Mouse (Mus musculus) myocyte (in vitro differentiated cells): ENCODE data around the gene Nup93. TPM values are rescaled to one million over a fixed set of nuclear protein-coding genes. Genes with fewer than 3 reads are reported as not detected.

Source experiments
- H3K27me3 ChIP-seq: one replicate; pipeline ENCODE4 v1.6.1; 2011; ENCODE audit not compliant: control insufficient read depth, insufficient read depth, insufficient read length
- H3K36me3 ChIP-seq: one replicate; pipeline ENCODE4 v1.6.1; 2011; ENCODE audit not compliant: control insufficient read depth, insufficient read depth
- H3K4me2 ChIP-seq: one replicate; pipeline ENCODE4 v1.6.1; 2011; ENCODE audit warnings: low read depth, control low read depth
- H3K4me3 ChIP-seq: one replicate; pipeline ENCODE4 v1.5.1; 2011; ENCODE audit warnings: mild to moderate bottlenecking, control low read depth, moderate library complexity
- H3K79me2 ChIP-seq: one replicate; pipeline ENCODE4 v1.6.1; 2011; ENCODE audit not compliant: control insufficient read depth, insufficient read depth
- H3ac ChIP-seq: one replicate; pipeline ENCODE4 v1.6.1; 2011; ENCODE audit not compliant: control insufficient read depth, insufficient read length
- CEBPB ChIP-seq: IDR thresholded peaks from 2 replicates; pipeline ENCODE4 v1.6.1; 2011; ENCODE audit warnings: mild to moderate bottlenecking, moderate library complexity; ENCODE audit not compliant: poor library complexity, insufficient read depth, severe bottlenecking
- E2F4 ChIP-seq: IDR thresholded peaks from one replicate; pipeline ENCODE4 v1.6.1; 2011; ENCODE audit warnings: mild to moderate bottlenecking, control low read depth, moderate library complexity; ENCODE audit not compliant: insufficient read depth
- MAX ChIP-seq: IDR thresholded peaks from one replicate; pipeline ENCODE4 v1.6.1; 2011; ENCODE audit warnings: low read depth, mild to moderate bottlenecking, control low read depth
- MYOD1 ChIP-seq, 3 experiments: IDR thresholded peaks; one replicate each; pipeline ENCODE4 v1.6.1; 2011; ENCODE audit warnings: control low read depth in 2 of 3, low read depth in 2 of 3, mild to moderate bottlenecking in 2 of 3, moderate library complexity in 1 of 3; ENCODE audit not compliant: insufficient read length in 2 of 3, control insufficient read depth in 1 of 3
- MYOG ChIP-seq, 3 experiments: IDR thresholded peaks; one replicate each; pipeline ENCODE4 v1.6.1; 2011; ENCODE audit warnings: control low read depth in 2 of 3, low read depth in 2 of 3, mild to moderate bottlenecking in 2 of 3; ENCODE audit not compliant: insufficient read length in 2 of 3, control insufficient read depth in 1 of 3, insufficient read depth in 1 of 3
- POLR2A ChIP-seq: IDR thresholded peaks from one replicate; pipeline ENCODE4 v1.6.1; 2011; ENCODE audit warnings: low read depth, mild to moderate bottlenecking, control low read depth, moderate library complexity; ENCODE audit not compliant: insufficient read length
- POLR2AphosphoS2 ChIP-seq: IDR thresholded peaks from one replicate; pipeline ENCODE4 v1.6.1; 2011; ENCODE audit warnings: low read depth, control low read depth; ENCODE audit not compliant: insufficient read length
- REST ChIP-seq: IDR thresholded peaks from one replicate; pipeline ENCODE4 v1.6.1; 2011; ENCODE audit warnings: mild to moderate bottlenecking, control low read depth, moderate library complexity; ENCODE audit not compliant: insufficient read depth, insufficient read length
- SRF ChIP-seq: IDR thresholded peaks from one replicate; pipeline ENCODE4 v1.6.1; 2011; ENCODE audit warnings: low read depth; ENCODE audit not compliant: control insufficient read depth, insufficient read length
- TCF12 ChIP-seq: IDR thresholded peaks from one replicate; pipeline ENCODE4 v1.6.1; 2011; ENCODE audit warnings: mild to moderate bottlenecking, control low read depth; ENCODE audit not compliant: poor library complexity, insufficient read depth, severe bottlenecking
- TCF3 ChIP-seq: IDR thresholded peaks from one replicate; pipeline ENCODE4 v1.6.1; 2011; ENCODE audit warnings: low read depth, control low read depth; ENCODE audit not compliant: insufficient read length
- USF1 ChIP-seq: IDR thresholded peaks from one replicate; pipeline ENCODE4 v1.6.1; 2011; ENCODE audit warnings: low read depth, mild to moderate bottlenecking, control low read depth, moderate library complexity
- polyA plus RNA-seq: library from polyadenylated mRNA; unstranded; fragments of >200 nt; fragmentation: generic; extraction: Trizol; gene quantifications from one replicate; pipeline ENCODE4 v1.2.1, GENCODE M21; 2012; ENCODE audit warnings: missing spikeins

Gene Nup93
- polyA plus RNA-seq, 1 experiment = 38.1 TPM

DNA sequence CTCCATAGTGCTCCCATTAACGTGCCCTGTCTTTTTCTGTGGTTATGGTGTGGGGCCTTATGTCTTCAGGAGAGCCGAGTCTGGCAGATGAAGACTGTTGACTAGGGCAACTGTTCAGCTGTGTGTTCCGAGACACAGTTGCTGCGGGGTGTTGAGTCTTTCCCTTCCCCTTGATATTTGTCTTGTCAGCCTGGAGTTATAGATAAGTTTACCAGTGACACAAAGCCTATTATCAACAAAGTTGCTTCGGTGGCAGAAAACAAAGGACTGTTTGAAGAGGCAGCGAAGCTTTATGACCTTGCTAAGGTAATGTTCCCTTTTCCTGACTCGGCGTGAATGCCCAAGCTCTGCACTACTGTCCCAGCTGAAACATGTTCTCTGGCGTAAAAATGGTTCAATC lies 93.3 kb downstream of the Nup93 start:
- H3K79me2 ChIP-seq = no peaks in the 10 kb centered on the region
- H3K36me3 ChIP-seq = peaks cover 23% of the 10 kb centered on the region
- H3K4me2 ChIP-seq = no peak overlapping the region
- no peak for TF ChIP-seq MYOD1 (IDR thresholded peaks at IDR 0.05; ENCODE audit: control insufficient read depth in 1 of 3, insufficient read length in 2 of 3, low read depth in 2 of 3)
- TF ChIP-seq MAX = no peak
- no peak for TF ChIP-seq POLR2A
- no peak for TF ChIP-seq POLR2AphosphoS2
- TF ChIP-seq TCF12 = no peak
- no peak for TF ChIP-seq USF1
- no peak for TF ChIP-seq SRF
- TF ChIP-seq REST = no peak
- no peak for TF ChIP-seq CEBPB
- no peak for TF ChIP-seq TCF3
- no peak overlapping the region for H3K4me3 ChIP-seq
- H3K27me3 ChIP-seq = no peaks in the 10 kb centered on the region
- H3ac ChIP-seq = no peak overlapping the region

GRCm38 (mm10) chr8:94314069-94314468 lies 99.7 kb downstream of the Nup93 start:
- Histone ChIP-seq H3K79me2 (no peaks in the 10 kb centered on the region), H3K4me2 (no peak overlapping the region), H3K36me3 (peaks cover 17% of the 10 kb centered on the region), H3ac (no peak overlapping the region), H3K27me3 (no peaks in the 10 kb centered on the region), H3K4me3 (no peak overlapping the region)
- TF ChIP-seq REST = no peak
- no peak for TF ChIP-seq MAX
- TF ChIP-seq MYOG (IDR thresholded peaks at IDR 0.05; ENCODE audit: control insufficient read depth in 1 of 3, insufficient read depth in 1 of 3, insufficient read length in 2 of 3, low read depth in 2 of 3) = no peak
- no peak for TF ChIP-seq POLR2A
- TF ChIP-seq MYOD1 (IDR thresholded peaks at IDR 0.05; ENCODE audit: control insufficient read depth in 1 of 3, insufficient read length in 2 of 3, low read depth in 2 of 3) = no peak
- no peak for TF ChIP-seq CEBPB
- TF ChIP-seq USF1 = no peak

- no peak for TF ChIP-seq CEBPB
- TF ChIP-seq REST = no peak
- no peak for TF ChIP-seq MAX
- no peak for TF ChIP-seq POLR2A
- no peak for TF ChIP-seq TCF12
- Histone ChIP-seq H3ac (no peak overlapping the region), H3K4me3 (no peak overlapping the region), H3K79me2 (no peaks in the 10 kb centered on the region), H3K36me3 (peaks cover 11% of the 10 kb centered on the region), H3K27me3 (no peaks in the 10 kb centered on the region), H3K4me2 (no peak overlapping the region)
Observed at GRCm38 (mm10) chr8:94317249-94317648, 102.9 kb downstream of the Nup93 start.

GRCm38 (mm10) chr8:94317691-94318090 lies 103.3 kb downstream of the Nup93 start:
- TF ChIP-seq MAX (no peak), TCF3 (no peak), TCF12 (no peak), USF1 (no peak), SRF (no peak), POLR2AphosphoS2 (no peak), CEBPB (no peak)
- Histone ChIP-seq H3K79me2 (no peaks in the 10 kb centered on the region), H3K4me2 (no peak overlapping the region), H3K4me3 (no peak overlapping the region), H3K27me3 (no peaks in the 10 kb centered on the region), H3K36me3 (peaks cover 11% of the 10 kb centered on the region), H3ac (no peak overlapping the region)

DNA sequence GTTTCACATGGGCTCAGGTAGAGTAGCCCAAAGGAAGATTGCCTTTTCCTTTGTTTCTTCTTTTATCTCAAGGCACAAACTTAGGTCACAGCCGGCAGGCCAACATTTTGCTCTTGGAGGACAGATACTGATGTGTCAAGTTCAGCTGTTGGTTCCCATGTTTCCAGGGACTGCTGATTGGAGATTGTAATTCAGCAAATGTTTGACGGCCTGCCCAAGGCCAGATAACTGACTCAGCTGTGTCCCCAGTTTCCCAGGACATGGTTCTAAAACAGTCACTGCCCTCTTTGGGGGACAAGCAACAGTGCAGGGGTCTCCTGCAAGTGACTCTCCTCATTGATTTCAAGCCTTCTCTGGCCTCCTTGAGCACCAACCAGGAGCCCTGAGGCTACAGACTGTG lies 105.7 kb downstream of the Nup93 start:
- H3K27me3 ChIP-seq = no peaks in the 10 kb centered on the region
- no peak for TF ChIP-seq E2F4
- no peak for TF ChIP-seq POLR2A
- no peak for TF ChIP-seq REST
- TF ChIP-seq TCF12 = no peak
- no peak for TF ChIP-seq USF1
- TF ChIP-seq MAX = no peak
- no peak for TF ChIP-seq SRF
- TF ChIP-seq CEBPB = no peak
- no peak for TF ChIP-seq POLR2AphosphoS2
- no peak for TF ChIP-seq MYOD1 (IDR thresholded peaks at IDR 0.05; ENCODE audit: control insufficient read depth in 1 of 3, insufficient read length in 2 of 3, low read depth in 2 of 3)
- TF ChIP-seq TCF3 = no peak
- TF ChIP-seq MYOG (IDR thresholded peaks at IDR 0.05; ENCODE audit: control insufficient read depth in 1 of 3, insufficient read depth in 1 of 3, insufficient read length in 2 of 3, low read depth in 2 of 3) = no peak
- no peak overlapping the region for H3K4me2 ChIP-seq
- H3K36me3 ChIP-seq = no peaks in the 10 kb centered on the region
- H3ac ChIP-seq = no peak overlapping the region
- H3K4me3 ChIP-seq = no peak overlapping the region
- no peaks in the 10 kb centered on the region for H3K79me2 ChIP-seq
